Mouse (Mus musculus): ENCODE results near the gene Zfp282.

- no peak for TF ChIP-seq POLR2A (IDR thresholded peaks at IDR 0.05; ENCODE audit: extremely low read depth, insufficient read depth, low read length)
- no peak for TF ChIP-seq CTCF (IDR thresholded peaks at IDR 0.05; ENCODE audit: low read depth, low read length)
Observed at GRCm38 (mm10) chr6:47947388-47947787, 70.4 kb downstream of the Zfp282 start.
